Mouse (Mus musculus): Measurements from ENCODE around the gene Gnaq.

Gnaq gene

GRCm38 (mm10) chr19:16371680-16372079 lies 239.0 kb downstream of the Gnaq start:
- DNase-seq (ENCODE audit: low spot score in 2 of 2): no peak

- no peak for DNase-seq (ENCODE audit: low spot score in 2 of 2)
Observed at GRCm38 (mm10) chr19:16372752-16373486, 240.3 kb downstream of the Gnaq start.

- no peak for DNase-seq (ENCODE audit: low spot score in 2 of 2)
Observed at GRCm38 (mm10) chr19:16375881-16376280, 243.2 kb downstream of the Gnaq start.

DNA sequence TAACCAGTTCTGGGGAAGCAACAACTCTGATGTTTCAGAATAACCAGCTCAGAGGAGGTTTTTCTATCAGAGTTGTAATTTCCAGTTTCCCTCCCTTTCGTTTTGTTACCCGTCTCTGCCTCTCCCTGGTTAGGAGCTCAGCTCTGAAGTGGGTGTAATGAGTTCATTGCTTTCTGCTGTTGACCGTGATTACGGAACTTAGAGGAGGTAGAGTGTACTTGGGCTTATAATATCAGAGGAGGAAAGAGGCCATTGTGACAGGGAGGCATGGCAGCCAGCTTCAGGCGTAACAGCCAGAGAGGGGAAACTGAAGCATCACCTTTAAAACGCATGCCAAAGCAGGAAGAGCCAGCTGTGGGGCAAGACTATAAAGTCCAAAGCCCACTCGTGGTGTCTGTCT lies 245.9 kb downstream of the Gnaq start:
- no peak for DNase-seq (ENCODE audit: low spot score in 2 of 2)

DNA sequence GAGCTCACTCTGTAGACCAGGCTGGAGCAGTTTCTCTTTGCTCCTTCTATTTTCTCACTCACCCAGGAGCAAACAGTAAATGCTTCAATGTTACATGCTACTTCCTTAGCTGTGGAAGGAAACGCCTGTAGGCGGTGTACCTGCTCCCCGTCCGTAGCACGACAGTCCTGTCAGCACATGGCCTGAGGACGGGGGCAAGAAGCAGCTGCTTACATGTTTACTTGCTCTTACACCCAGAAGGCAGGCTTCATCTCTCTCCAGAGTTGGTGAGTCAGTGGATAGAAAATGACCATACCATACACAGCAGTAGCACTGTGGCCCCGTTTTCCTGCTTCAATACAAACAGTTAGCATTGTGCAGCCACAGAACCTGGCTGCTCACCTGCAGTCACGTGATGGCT lies 247.1 kb downstream of the Gnaq start:
- DNase-seq (ENCODE audit: low spot score in 2 of 2): peak; percentile 16 to 29

DNA sequence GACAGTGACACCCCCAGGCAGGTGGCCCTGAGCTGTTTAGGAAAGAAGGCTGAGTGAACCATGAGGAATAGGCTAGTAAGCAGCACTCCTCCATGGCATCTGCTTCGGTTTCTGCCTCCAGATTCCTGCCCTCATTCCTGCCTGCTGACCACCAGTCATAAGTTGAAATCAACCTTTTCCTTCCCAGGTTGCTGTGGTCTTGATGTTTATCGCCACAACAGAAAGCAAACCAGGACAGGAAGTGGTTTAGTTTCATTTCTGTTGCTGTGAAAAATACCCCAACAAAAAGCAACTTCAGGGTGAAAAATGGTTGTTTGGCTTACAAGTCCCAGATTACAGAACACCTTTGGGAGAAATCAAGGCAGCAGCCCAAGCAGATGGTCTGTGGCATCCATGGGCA lies 249.8 kb downstream of the Gnaq start:
- no peak for DNase-seq (ENCODE audit: low spot score in 2 of 2)

GRCm38 (mm10) chr19:16383127-16383526 lies 250.5 kb downstream of the Gnaq start:
- no peak for DNase-seq (ENCODE audit: low spot score in 2 of 2)

DNA sequence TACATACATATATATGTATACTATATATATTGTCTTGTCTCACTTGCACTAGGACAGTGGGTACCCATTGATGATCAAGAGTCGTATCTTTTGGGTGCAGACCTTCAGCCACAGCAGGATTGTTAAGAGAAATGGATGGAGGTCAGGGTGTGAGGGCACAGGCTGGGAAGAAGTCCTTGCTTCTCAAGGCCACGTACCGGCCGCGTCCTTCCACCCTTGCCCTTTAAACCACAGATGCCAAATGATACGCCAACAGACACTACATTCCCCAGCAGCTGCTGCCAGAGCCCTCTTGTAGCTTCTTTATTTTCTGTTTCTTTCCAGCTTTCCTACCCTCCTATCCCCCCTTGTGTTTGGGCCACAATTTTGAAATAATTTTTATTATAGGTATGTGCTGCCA lies 251.5 kb downstream of the Gnaq start:
- DNase-seq (ENCODE audit: low spot score in 2 of 2): no peak

DNA sequence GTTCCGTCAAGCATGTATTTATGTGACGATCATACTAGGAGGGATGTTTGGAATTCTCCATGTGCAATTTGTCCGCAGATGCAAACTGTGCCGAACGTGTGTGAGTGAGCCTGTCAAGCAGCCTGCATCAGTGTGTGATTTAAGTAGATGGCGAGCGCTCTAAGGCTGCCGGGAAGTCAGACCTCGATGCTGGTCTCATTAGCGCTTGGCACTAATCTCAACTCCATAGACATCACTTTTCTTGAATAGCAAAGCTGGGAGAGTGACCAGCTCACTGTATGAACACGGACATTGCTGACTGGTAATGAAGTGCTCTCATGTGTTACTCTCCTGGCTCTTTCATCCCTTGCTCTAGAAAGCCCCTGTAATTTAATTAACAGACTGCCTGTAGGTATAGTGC lies 252.3 kb downstream of the Gnaq start:
- DNase-seq (ENCODE audit: low spot score in 2 of 2): no peak

- no peak for DNase-seq (ENCODE audit: low spot score in 2 of 2)
Observed at GRCm38 (mm10) chr19:16386514-16386913, 253.9 kb downstream of the Gnaq start.

DNA sequence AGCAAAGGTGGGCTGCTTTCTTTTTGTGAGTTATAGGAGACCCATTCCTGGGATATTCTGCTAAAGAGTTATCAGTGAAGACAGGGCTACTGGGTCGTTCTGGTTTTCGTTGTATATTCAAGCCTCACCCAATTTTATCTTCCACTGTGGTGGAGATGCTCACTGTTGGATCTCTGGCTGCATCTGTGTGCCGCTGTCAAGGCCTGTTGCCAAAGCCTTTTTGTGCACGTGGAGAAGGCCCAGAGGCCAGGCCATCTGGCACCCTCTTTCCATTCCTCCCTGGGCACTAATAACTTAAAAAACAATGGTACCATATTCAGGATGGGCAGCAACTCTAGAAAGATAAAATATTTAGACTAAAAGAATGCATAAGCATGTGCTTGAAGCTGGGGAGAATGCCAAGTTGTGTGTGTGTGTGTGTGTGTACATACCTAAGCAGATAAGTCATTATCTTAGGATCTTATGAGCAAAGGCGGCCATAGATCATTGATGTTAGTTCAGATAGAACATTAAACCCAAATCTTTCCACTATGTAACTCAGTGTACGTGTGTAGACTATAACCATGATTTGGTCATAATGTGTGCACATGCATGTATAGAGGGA lies 257.7 kb downstream of the Gnaq start:
- DNase-seq (ENCODE audit: low spot score in 2 of 2): no peak

- no peak for DNase-seq (ENCODE audit: low spot score in 2 of 2)
Observed at GRCm38 (mm10) chr19:16394381-16394780, 261.8 kb downstream of the Gnaq start.

DNA sequence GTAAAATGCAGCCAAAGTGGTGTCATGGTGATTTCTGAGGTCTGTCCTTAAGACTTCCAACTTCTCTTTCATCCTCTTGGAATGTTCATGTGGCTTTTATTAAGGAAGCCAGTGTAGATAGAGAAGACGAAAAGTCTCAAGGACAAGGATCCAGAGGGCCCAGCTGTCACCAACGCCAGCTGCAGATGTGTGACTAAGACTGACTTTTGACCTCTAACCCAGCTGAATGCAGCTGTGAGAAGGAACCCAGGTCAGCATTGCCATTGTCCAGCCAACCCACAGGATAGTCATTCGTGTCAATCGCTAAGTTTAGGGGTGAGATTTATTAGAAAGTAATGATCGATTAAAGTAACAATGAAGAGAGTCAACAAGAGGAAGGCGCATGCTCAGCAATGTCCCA lies 270.5 kb downstream of the Gnaq start:
- no peak for DNase-seq (ENCODE audit: low spot score in 2 of 2)

DNA sequence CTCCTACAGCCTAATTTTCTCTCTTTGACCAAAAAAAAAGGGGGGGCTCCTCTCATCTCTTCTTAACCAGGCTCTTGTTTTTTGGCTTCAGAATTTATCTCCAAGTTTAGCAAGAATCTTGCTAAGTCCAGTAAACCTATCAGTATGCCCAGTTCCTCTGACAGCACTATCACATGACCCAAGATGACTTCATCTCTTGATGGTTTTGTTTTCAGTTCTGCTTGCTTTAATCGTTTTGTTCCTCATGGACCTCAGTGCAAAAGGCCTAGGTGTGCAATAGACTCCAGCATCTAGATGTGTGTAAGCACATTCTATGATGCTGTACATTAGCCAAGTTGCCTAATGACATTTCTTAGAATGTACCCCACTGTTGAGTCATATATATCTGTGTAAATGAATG lies 275.1 kb downstream of the Gnaq start:
- DNase-seq (ENCODE audit: low spot score in 2 of 2): no peak

DNA sequence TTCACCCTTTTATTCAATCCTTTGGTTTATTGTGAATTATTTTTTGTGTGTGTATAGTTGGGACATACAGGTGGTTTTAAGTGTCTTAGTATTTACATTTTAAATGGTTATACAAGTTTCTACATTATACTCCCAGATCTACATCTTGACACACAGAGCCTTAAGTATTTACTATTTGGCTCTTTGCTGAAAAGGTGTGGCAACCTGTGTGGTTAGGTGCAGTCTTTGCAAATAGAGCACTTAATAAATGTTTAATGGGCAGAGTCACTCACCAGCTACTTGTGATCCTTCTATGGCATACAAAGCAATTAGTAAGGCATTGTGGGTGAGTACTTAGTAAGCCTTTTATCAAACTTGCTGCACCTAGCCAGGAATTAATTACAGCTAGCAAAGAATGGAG lies 278.7 kb downstream of the Gnaq start:
- DNase-seq (ENCODE audit: low spot score in 2 of 2): no peak

DNA sequence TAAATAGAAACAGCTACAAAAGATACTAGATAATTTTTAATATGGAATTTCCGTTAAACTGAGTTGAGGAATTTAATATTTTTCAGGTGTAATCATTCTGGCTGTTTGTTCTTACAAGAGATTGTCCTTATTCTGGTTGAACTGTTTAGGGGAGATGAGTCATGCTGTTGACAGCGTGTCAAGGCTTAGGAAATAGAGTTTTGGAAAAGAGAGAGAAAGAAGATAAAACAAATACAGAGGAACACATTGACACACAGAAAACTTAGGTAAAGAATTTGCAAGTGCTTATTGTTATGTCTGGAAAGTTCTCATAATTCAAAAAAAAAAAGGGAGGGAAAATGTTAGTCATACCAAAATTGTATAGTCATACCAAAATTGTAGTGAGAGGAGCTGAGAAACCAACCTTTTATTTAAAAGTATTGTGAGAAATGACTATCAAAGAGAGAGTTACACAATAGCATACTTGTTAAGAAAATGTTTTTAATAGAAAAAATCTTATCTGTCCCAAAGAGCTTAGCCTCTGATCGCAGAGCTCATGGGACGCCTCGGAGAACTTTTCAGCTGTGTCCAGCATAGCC lies 285.5 kb downstream of the Gnaq start:
- DNase-seq (ENCODE audit: low spot score in 2 of 2): no peak

DNA sequence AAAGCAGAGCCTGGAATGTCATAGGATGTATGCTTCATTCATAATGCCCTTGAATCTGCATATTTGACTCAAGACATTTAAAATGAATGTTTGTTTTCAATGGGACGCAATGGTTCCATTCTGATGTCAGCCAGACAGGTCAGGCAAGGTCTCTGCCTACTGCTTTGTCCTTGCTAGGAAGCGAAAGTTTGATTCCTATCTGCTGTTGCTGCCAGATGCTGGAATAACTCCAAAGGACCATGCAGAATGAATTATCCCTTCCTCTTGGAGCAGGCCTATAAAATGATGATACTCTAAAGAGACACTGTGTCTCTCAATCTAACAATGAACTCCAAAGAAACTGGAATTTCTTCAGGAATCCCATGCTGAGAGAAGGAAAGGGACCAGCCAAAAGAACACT lies 293.0 kb downstream of the Gnaq start:
- no peak for DNase-seq (ENCODE audit: low spot score in 2 of 2)

GRCm38 (mm10) chr19:16431368-16431767 lies 298.7 kb downstream of the Gnaq start:
- no peak for DNase-seq (ENCODE audit: low spot score in 2 of 2)

GRCm38 (mm10) chr19:16434879-16435278 lies 302.2 kb downstream of the Gnaq start:
- DNase-seq (ENCODE audit: low spot score in 2 of 2): no peak

DNA sequence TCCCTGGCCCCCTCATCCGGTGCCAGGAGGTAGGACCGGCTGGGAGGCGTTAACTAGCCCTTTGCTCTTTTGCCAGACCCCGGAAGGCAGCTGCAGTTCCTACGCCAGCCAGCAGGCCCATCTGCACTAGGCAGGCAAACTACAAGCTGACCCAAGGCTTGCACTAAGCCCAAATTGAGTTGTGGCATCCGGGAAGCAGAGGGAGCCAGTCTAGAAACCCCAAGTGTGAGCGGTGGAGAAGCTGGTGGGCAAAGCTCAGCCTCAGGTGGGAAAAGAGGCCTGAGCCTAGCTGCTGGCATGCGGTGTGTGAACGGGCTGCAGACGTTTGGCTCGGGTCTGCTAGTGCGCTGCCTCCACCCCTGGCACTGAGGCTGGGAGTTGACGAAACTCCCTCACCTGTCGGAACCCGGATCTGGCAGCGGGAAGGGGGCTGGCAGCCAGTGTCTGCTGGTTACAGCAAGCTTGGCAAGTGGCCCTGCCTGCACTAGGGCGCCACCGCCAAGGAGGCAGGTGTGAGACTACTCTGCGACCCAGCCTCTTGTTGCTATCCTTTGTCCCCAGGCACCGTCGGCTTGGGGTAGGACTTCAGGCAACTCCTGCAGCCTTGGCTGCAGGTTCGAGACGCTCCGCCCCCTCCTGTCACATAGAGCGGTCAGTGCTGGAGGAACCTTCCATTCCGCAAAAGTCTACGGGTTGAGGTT lies 303.1 kb downstream of the Gnaq start, which contains the start of gene Gna14:
Gna14 (plus strand) TSS at position 232 of the 701 bp plus-strand sequence.
- DNase-seq (ENCODE audit: low spot score in 2 of 2): peak; percentile 18 to 65

GRCm38 (mm10) chr19:16436335-16437169 lies 303.9 kb downstream of the Gnaq start:
- no peak for DNase-seq (ENCODE audit: low spot score in 2 of 2)
